Mouse (Mus musculus) neural tube, embryonic 14.5 days (tissue): Measurements from ENCODE around the gene Ppp1r2. TPM values are rescaled to one million over a fixed set of nuclear protein-coding genes. Genes with fewer than 3 reads are reported as not detected.

ENCODE experiments used
- ATAC-seq: fragments of 200-750 bp; cut with Nextera tagmentation; 2 replicates; pipeline ENCODE4 v1.8.0; 2017; ENCODE audit warnings: low read depth, mild to moderate bottlenecking, moderate TSS enrichment, moderate library complexity
- H3K27ac ChIP-seq: fragments of 300-500 bp; sonication (generic); 2 replicates; pipeline ENCODE4 v1.5.1; 2014; ENCODE audit warnings: low read depth, mild to moderate bottlenecking, control low read depth, low read length, moderate library complexity, mixed read lengths
- H3K27me3 ChIP-seq: fragments of 300-500 bp; sonication (generic); 2 replicates; pipeline ENCODE4 v1.6.1; 2014; ENCODE audit warnings: low read length; ENCODE audit not compliant: control insufficient read depth, insufficient read depth
- H3K36me3 ChIP-seq: fragments of 300-500 bp; sonication (generic); 2 replicates; pipeline ENCODE4 v1.6.1; 2014; ENCODE audit warnings: low read length, mixed read lengths; ENCODE audit not compliant: control insufficient read depth, insufficient read depth
- H3K4me1 ChIP-seq: fragments of 300-500 bp; sonication (generic); 2 replicates; pipeline ENCODE4 v1.6.1; 2014; ENCODE audit warnings: low read length; ENCODE audit not compliant: control insufficient read depth, insufficient read depth
- H3K4me2 ChIP-seq: fragments of 300-500 bp; sonication (generic); 2 replicates; pipeline ENCODE4 v1.6.1; 2014; ENCODE audit warnings: mild to moderate bottlenecking, low read depth, low read length, control low read depth
- H3K4me3 ChIP-seq: fragments of 300-500 bp; sonication (generic); 2 replicates; pipeline ENCODE4 v1.5.1; 2014; ENCODE audit warnings: low read depth, low read length, control low read depth, mixed read lengths
- H3K9ac ChIP-seq: fragments of 300-500 bp; sonication (generic); replicated peaks from 2 replicates; pipeline ENCODE4 v1.6.1; 2014; ENCODE audit warnings: low read depth, mild to moderate bottlenecking, control low read depth, low read length, mixed read lengths
- H3K9me3 ChIP-seq: fragments of 300-500 bp; sonication (generic); 2 replicates; pipeline ENCODE4 v1.6.1; 2016; ENCODE audit warnings: low read length; ENCODE audit not compliant: control insufficient read depth
- WGBS: fragments of 180-500 bp; shearing (Covaris S2); extraction: QIAGEN DNeasy Blood & Tissue Kit; methylation state at CpG from one replicate; pipeline ENCODE4 v1.1.7; 2014; 5-methylcytosine and 5-hydroxymethylcytosine counted together
- polyA plus RNA-seq: library from polyadenylated mRNA; unstranded; fragments of >200 nt; fragmentation: Nextera tagmentation; extraction: Ambion mirVana; gene quantifications from 2 replicates; pipeline ENCODE4 v1.2.1, GENCODE M21; 2014

Ppp1r2 gene
- polyA plus RNA-seq, 1 experiment from 2014 or later: 92.3 TPM

GRCm38 (mm10) chr16:31299164-31299959, 24.3 kb upstream of the Ppp1r2 start:
- H3K27me3 ChIP-seq: no peaks in the 10 kb centered on the region
- peaks cover 4% of the 10 kb centered on the region; the same call in 1 of the 2 replicates for H3K4me1 ChIP-seq
- no peak overlapping the region for H3K4me3 ChIP-seq
- H3K27ac ChIP-seq: no peak overlapping the region
- H3K9me3 ChIP-seq: no peaks in the 10 kb centered on the region
- H3K36me3 ChIP-seq: no peaks in the 10 kb centered on the region
- H3K9ac ChIP-seq: no peak overlapping the region
- H3K4me2 ChIP-seq: no peak overlapping the region
- no peak; the same call in 1 of the 2 replicates for ATAC-seq
- 34% methylated on average over 11 of the region's 11 CpGs for WGBS

DNA sequence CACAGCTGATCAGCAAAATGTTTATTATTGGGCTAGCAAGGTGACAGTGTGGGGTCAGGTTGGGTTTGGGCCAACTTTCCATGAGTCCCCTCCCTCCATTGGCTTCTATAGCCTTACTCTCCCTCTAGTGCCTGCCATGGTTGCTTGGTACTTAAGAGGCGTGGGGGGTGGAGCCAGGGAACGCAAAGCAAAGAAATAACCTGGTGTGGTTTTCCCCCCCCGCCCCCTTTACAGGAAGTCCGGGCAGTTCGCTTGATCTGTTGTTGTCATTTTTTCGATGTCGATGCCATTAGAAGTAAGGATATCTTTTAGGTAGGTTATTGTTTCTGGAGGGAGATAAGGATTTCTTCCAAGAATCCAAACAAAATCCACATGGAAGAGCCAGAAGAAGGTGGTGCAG, 22.0 kb upstream of the Ppp1r2 start:
- H3K4me2 ChIP-seq: no peak overlapping the region
- H3K4me3 ChIP-seq: no peak overlapping the region
- H3K4me1 ChIP-seq: peaks cover 4% of the 10 kb centered on the region; the same call in 1 of the 2 replicates
- WGBS: 94% methylated on average over 7 of the region's 7 CpGs
- no peaks in the 10 kb centered on the region for H3K9me3 ChIP-seq
- no peak overlapping the region for H3K27ac ChIP-seq
- H3K36me3 ChIP-seq: no peaks in the 10 kb centered on the region
- H3K27me3 ChIP-seq: no peaks in the 10 kb centered on the region
- no peak overlapping the region for H3K9ac ChIP-seq
- no peak for ATAC-seq

GRCm38 (mm10) chr16:31293761-31294160, 18.7 kb upstream of the Ppp1r2 start:
- H3K4me3 ChIP-seq: no peak overlapping the region
- H3K9me3 ChIP-seq: no peaks in the 10 kb centered on the region
- no peak overlapping the region for H3K4me2 ChIP-seq
- no peak overlapping the region for H3K9ac ChIP-seq
- no peaks in the 10 kb centered on the region for H3K4me1 ChIP-seq
- H3K27ac ChIP-seq: no peak overlapping the region
- WGBS: 56% methylated on average over 4 of the region's 4 CpGs
- no peaks in the 10 kb centered on the region for H3K36me3 ChIP-seq
- ATAC-seq: no peak
- H3K27me3 ChIP-seq: no peaks in the 10 kb centered on the region

GRCm38 (mm10) chr16:31290751-31291365, 15.8 kb upstream of the Ppp1r2 start:
- Histone ChIP-seq H3K4me1 (no peaks in the 10 kb centered on the region), H3K27me3 (no peaks in the 10 kb centered on the region), H3K9me3 (no peaks in the 10 kb centered on the region), H3K27ac (no peak overlapping the region), H3K9ac (no peak overlapping the region), H3K4me2 (no peak overlapping the region), H3K36me3 (no peaks in the 10 kb centered on the region), H3K4me3 (no peak overlapping the region)
- ATAC-seq: no peak
- WGBS: 90% methylated on average over 7 of the region's 7 CpGs

DNA sequence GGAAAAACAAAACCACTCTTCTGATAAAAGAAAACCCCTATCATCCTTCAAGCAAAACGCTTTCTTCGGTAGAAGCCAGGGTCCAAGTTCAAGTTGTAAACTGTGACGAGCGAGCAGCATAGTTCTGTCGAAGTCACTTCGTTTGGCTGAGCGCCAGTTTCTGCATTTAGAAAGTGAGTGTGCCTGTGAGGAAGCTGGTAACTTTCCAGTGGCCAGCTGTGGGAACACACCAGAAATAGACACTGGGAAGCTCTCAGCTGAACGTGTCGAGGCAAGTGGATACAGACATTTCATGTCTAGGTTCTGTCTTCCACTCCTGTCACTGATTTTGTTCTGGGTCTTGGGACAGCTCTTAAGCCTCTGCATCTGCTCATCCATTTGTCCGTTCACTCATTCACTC, 15.2 kb upstream of the Ppp1r2 start:
- 64% methylated on average over 10 of the region's 10 CpGs for WGBS
- no peak overlapping the region for H3K27ac ChIP-seq

GRCm38 (mm10) chr16:31287712-31288111, 12.6 kb upstream of the Ppp1r2 start:
- H3K9me3 ChIP-seq: no peaks in the 10 kb centered on the region
- no peaks in the 10 kb centered on the region for H3K27me3 ChIP-seq
- no peaks in the 10 kb centered on the region for H3K4me1 ChIP-seq
- ATAC-seq: no peak
- no peak overlapping the region for H3K27ac ChIP-seq
- no peak overlapping the region for H3K4me3 ChIP-seq
- WGBS: 82% methylated on average over 3 of the region's 3 CpGs
- no peak overlapping the region for H3K4me2 ChIP-seq
- H3K9ac ChIP-seq: no peak overlapping the region
- H3K36me3 ChIP-seq: no peaks in the 10 kb centered on the region

More for the DNA sequence above, 15.2 kb upstream of the Ppp1r2 start:
- no peaks in the 10 kb centered on the region for H3K4me1 ChIP-seq
- H3K36me3 ChIP-seq: no peaks in the 10 kb centered on the region
- no peak overlapping the region for H3K9ac ChIP-seq
- H3K27me3 ChIP-seq: no peaks in the 10 kb centered on the region
- H3K9me3 ChIP-seq: no peaks in the 10 kb centered on the region
- H3K4me2 ChIP-seq: no peak overlapping the region
- no peak overlapping the region for H3K4me3 ChIP-seq
- no peak for ATAC-seq

DNA sequence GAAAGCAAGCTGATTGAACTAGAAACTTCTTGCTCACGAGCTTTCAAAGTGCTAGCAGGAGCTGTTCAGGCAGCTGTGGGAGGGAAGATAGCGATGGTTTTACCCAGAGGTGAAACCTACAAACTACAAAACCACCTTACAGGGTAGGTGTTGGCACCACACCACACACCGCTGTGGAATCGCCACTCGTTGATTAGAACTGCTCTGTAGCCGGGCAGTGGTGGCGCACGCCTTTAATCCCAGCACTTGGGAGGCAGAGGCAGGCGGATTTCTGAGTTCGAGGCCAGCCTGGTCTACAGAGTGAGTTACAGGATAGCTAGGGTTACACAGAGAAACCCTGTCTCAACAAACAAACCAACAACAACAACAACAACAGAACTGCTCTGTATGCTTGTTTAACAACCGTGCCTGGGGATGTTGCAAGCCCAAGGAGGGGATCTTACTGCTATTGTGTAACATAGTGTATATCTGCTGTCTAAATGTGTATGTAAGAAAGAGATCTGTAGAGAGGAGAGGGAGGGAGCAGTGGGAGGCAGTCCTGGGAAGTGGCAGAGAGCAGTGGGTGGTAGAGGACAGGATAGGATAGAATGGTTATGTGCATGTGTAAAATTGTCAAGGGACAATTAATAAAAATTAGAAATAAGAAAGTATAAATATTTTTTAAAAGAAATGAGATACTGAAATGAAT, 11.9 kb upstream of the Ppp1r2 start:
- H3K36me3 ChIP-seq: no peaks in the 10 kb centered on the region
- H3K27me3 ChIP-seq: no peaks in the 10 kb centered on the region
- no peak overlapping the region for H3K4me3 ChIP-seq
- no peak for ATAC-seq
- WGBS: 93% methylated on average over 11 of the region's 11 CpGs
- H3K4me1 ChIP-seq: no peaks in the 10 kb centered on the region
- H3K9ac ChIP-seq: no peak overlapping the region
- no peaks in the 10 kb centered on the region for H3K9me3 ChIP-seq
- H3K4me2 ChIP-seq: no peak overlapping the region
- H3K27ac ChIP-seq: no peak overlapping the region

GRCm38 (mm10) chr16:31281981-31282380, 6.9 kb upstream of the Ppp1r2 start:
- H3K27ac ChIP-seq: no peak overlapping the region
- no peaks in the 10 kb centered on the region for H3K27me3 ChIP-seq
- WGBS: 91% methylated on average over 2 of the region's 2 CpGs
- H3K9me3 ChIP-seq: no peaks in the 10 kb centered on the region
- ATAC-seq: no peak
- H3K4me2 ChIP-seq: no peak overlapping the region
- H3K4me1 ChIP-seq: no peaks in the 10 kb centered on the region
- no peak overlapping the region for H3K9ac ChIP-seq
- no peak overlapping the region for H3K4me3 ChIP-seq
- H3K36me3 ChIP-seq: no peaks in the 10 kb centered on the region

DNA sequence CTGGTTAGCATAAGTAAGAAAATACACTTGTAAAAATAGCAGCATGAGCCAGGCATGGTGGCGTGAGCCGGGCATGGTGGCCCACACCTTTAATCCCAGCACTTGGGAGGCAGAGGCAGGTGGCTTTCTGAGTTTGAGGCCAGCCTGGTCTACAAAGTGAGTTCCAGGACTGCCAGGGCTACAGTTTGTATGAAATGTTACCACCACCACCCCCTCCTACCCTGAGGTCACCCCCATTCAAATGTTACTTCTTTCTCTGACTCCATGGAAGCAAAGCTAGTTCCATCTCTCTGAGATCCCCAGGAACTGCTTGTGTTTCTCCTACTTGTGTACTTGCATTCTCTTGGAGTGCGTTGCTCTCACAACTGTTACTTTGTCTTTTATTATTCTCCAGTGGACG, 5.1 kb upstream of the Ppp1r2 start:
- no peak for ATAC-seq
- WGBS: 77% methylated on average over 4 of the region's 4 CpGs

More for the DNA sequence above, 5.1 kb upstream of the Ppp1r2 start:
- H3K9ac ChIP-seq: no peak overlapping the region
- no peaks in the 10 kb centered on the region for H3K27me3 ChIP-seq
- H3K27ac ChIP-seq: no peak overlapping the region
- no peak overlapping the region for H3K4me2 ChIP-seq
- H3K36me3 ChIP-seq: no peaks in the 10 kb centered on the region
- H3K4me3 ChIP-seq: no peak overlapping the region
- no peaks in the 10 kb centered on the region for H3K4me1 ChIP-seq
- H3K9me3 ChIP-seq: no peaks in the 10 kb centered on the region
